Mouse (Mus musculus) G1E (cell line): ENCODE data around the gene Asb11.

Experiments
- CTCF ChIP-seq: IDR thresholded peaks from 2 replicates; pipeline ENCODE4 v1.5.1; 2012; ENCODE audit warnings: low read depth, low read length, inconsistent platforms, mixed read lengths
- GATA1 ChIP-seq: IDR thresholded peaks from 2 replicates; pipeline ENCODE4 v1.6.1; 2012; ENCODE audit warnings: borderline replicate concordance, low read length, inconsistent platforms, mixed read lengths
- GATA2 ChIP-seq: IDR thresholded peaks from 2 replicates; pipeline ENCODE4 v1.6.1; 2012; ENCODE audit warnings: low read depth, low read length, inconsistent platforms, borderline replicate concordance
- POLR2AphosphoS5 ChIP-seq: IDR thresholded peaks from 2 replicates; pipeline ENCODE4 v1.6.1; 2012; ENCODE audit warnings: low read depth, low read length, inconsistent platforms; ENCODE audit not compliant: insufficient replicate concordance
- TAL1 ChIP-seq: conservative IDR thresholded peaks from 2 replicates; pipeline ENCODE4 v1.6.1; 2012; ENCODE audit warnings: low read depth, low read length, inconsistent platforms, mixed read lengths

DNA sequence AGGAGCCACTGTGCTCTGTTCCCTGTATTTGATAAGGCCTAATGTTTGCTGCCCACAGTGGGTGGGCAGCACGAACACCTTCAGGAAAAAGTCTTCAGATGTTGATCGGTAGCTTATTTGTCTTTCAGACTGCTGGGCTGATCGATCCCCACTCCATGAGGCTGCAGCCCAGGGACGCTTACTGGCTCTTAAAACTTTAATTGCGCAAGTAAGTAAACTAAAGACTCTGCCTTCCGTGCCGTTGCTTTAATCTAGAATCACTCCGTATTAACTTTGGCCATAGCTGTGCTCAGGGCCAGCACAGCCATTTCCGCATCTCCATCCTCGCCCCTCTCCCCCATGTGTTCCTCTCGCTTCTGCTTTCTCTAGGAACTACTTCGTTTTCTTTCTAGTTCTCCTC lies 8.8 kb downstream of the Asb11 start:
- TF ChIP-seq CTCF: no peak
- no peak for TF ChIP-seq TAL1
- TF ChIP-seq GATA1: no peak
- no peak for TF ChIP-seq GATA2
- no peak for TF ChIP-seq POLR2AphosphoS5
